Mouse (Mus musculus): Measurements from ENCODE around the gene Chpf2.
"Not testable (repeated sequence)": the region's sequence is repeated elsewhere in the genome, so short reads cannot be mapped to it uniquely, and the experiment has no call there.

Gene Chpf2

DNA sequence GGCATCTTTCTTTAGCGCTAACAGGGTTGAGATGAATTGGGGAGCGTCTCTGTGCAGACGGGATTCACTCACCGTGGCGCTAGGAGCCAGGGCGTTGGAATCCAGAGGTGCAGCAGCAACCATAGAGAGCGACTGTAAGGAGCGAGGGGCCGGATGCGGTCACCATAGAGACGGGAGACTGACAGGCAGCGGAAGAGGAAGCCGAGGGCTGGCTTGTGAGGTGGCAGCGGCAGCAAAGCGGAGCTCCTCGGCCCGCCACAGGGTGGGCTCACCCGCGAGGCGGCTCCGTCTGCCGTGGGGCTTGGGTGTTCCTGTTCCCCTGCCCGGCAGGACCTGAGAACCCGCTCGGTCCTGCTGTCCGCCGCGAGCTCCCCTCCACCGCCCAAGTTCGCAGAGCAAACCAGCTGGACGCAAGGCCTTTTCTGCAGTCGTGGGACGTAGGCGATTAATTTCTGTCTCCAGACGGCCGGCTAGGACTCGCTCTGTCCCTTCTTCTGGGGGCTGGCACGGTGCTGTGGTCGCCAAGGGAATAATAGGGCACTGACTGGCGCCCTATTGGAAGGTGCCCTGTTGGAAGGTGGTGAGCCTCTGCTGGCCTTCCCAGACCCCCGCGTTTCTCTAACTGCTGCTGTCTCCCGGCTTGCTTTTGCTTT is at the start of gene Chpf2:
Gene Chpf2, plus strand, starts transcription at position 195 of the 653 bp plus-strand sequence.
- DNase-seq: peak; percentile 85 to 88

DNA sequence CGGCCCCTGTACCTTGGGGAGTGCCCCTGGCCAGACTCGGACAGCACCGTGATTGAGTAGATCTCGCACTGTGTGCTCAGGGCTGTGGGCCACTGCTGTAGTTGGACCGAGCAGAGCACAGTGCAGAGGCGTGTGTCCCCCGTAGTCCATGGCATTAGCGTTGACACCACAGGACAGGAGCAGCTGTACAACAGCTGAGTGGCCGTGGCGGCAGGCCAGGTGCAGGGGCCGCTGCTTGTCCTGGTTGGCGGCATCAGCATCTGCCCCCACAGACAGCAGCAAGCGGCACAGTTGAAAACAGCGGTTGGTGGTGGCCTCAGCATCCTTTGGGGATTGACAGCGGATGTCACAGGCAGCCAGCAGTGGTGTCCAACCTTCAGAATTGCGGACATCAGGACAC is 48.9 kb upstream of the Chpf2 start:
- no peak for DNase-seq

DNA sequence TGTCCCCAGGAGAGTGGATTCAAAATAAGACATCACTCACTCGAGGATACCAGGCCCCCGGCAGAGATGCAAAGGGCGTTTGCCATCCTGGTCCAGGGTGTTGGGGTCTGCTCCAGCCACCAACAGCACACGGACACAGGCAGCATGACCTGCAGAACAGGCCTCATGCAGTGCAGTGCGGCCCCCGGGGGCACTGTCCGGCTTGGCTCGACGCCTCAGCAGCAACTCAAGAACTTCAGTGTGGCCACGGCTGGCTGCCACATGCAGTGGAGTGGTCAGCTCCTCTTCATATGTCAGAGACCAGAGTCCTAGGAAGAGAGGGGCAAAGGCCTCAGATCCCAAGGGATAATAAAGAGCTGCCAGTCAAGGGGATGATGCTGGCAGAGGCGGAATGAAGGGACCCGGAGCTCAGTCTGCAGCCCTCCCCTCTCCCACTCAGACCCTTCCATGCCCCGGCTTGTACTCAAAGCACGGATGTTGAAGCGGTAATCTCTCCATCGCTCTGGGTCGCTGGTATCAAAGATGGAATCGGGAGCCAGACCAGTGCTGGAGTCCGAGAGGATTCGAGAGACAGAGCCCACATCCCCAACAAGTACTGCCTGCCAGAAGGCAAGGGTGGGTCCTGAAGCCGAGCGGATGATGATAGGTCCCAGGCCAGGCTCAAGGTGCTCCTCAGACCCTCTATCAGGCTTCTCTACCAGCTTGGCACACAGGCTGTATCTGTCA is 46.8 kb upstream of the Chpf2 start:
- no peak for DNase-seq

DNA sequence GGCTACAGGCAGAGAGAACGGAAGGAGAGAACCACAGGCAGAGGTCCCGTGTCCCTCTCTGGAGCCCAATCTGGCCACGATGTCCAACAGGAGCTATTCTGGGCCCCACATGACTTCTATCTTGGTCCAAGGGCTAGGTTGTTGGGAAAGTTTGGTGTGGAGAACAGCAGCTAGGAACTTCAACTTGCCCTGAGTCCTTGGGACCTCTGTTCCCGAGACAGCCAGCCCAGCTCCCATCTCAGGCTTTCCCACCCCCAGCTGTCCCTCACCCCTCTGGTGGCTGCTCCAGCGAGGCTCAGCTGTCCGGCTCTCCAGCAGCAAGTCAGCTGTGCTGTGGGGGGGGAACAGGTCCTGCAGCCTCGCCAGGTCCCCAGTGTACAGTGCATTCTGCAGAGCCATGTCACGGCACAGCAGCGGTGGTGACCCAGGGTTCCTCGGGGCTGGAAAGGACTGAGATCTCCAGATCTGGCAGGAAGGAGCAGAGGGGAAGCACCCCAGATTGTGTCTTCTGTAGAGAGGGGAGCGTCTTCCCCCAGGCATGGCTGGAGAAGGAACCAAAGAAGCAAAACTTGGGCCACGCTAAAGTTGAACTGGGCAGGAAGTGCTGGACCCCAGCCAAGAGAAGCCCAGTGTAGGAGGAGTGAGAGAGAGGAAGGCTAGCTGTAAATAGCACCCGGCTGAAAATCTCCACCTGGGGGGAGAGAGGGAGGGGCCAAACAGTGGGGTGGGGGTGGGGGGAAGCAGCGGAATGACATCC is 46.0 kb upstream of the Chpf2 start, which contains the start of gene Asb10:
Gene Asb10, minus strand, starts transcription at position 592 of the 757 bp plus-strand sequence.
- DNase-seq: peak; percentile 38 to 51

DNA sequence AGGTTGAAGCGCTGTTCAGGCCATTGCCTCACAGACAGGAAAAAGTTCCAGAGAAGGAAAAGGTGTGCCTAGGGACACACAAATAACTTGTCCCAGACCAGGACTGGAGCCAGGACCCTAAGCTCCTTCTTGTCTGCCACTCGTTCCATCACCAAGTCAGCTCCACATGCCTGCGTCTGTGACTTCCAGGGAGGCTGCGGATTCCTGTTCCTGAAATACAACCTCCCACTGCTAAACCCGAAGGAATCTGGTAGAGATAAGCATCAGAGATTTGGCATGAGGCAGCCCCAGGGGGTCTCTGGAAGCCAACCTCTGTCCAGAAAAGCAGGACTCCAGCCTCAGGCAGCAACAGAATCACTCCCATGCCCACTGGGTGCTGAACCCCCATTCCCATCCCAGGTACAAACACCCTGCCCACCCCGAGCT is 45.4 kb upstream of the Chpf2 start:
- no peak for DNase-seq

DNA sequence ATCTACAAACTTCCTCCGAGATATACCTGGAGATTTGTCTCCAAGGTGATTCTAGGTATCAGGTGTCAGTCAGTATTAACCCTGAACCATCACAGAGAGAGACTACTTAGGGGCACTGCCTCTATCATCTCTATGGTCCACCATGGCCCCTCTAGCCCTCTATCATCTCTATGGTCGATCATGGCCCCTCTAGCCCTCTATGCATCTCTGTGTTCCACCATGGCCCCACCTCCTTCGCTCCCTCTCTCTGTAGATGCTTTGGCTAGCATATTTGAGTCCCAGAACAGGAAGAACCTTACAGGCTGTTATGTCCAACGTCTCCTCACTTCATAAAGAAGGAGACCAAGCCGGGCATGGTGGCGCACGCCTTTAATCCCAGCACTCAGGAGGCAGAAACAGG is 43.9 kb upstream of the Chpf2 start:
- DNase-seq: no peak

DNA sequence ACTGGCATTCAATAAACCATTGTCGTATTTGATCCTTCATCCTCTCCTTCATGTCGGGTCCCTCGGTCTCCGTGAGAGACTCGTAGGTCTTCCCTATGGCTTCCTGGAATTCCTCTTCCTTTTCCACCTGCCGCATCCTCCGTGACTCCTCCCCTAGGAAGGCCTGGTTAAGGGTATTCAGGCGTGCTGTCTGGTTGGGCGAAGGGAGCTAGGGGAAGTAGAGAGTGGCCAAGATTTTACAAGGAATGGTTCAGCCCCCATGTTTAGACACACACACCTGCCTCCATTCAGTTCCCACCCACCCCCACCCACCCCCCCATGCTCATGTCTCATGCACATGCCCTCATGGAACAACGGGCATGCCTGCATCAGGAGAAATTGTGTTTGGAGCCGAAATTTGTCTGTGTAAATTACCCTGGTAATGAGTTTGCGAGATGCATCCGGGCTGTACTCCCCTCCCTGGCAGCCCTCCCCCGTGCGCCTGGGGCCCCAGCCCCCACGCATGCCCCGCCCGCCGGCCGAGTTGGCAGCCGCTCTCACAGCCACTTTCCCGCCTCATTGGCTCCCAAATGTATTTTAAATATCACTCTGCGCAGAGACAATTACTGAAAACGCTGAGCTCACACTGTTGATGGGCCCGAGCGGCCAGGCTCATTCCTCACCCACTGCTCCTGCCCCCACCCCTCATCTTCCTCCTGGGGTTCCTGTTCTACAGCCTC is 35.8 kb upstream of the Chpf2 start:
- DNase-seq: no peak

DNA sequence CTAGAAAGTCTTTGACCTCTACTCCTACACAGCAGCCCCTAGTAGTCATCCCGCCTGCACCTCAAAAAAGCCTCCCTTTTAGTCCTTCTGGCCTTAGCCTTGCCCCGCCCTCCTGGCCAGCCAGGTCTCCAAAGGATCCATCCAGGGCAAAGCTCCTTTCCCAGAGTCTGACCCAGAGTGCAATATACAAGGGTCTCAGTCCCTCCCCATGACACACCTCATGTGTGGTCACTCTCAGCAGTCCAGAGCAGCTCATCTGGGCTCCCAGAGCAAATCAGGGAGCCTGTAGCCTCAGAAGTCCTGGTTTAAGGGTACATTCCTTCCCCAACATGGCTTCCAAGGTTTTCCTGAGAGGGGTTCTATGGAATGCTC is 35.2 kb upstream of the Chpf2 start:
- no peak for DNase-seq

DNA sequence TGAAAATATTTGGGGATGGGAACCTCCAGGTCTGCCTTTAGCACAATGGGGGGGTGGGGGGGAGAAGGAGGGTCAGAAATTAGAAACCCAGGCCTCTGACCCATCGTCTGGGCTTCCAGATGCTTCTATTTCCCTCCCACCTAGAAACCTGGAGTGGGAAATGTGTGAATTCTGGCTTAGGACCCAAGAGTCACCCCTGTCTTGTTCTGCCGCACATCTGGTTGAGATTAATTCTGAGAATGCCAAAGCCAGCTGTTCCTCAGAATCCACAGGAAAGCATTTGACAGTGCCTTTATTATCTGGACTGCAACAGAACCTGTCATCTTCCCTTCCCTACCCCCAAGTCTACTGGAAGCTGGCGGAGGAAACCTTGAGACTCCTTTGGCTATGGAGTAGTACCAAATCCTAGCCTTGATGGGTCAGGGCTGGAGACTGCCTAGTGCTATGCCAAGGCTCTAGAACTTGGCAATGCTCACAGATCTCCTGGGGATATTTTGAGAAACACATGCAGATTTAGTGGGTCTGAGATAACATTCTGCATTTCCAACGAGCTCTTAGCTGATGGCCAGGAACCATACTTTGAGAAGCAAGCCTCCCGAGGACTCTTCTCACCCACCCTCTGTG is 32.8 kb upstream of the Chpf2 start:
- no peak for DNase-seq

DNA sequence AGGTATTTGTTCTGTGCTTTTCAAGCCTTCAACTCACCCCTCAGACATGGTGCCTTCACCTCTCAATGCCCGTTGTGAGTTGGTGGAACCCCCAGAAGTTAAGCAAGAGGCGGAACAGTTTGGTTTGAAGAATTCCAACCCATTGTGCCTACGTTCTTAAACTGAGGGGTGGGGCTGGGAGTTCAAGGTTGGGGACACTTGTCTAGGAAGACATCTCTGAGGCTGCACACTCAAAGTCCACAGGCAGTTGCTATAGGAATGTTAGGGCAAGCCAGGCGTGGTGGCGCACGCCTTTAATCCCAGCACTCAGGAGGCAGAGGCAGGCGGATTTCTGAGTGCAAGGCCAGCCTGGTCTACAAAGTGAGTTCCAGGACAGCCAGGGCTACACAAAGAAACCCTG is 31.2 kb upstream of the Chpf2 start:
- DNase-seq: not testable (repeated sequence)

DNA sequence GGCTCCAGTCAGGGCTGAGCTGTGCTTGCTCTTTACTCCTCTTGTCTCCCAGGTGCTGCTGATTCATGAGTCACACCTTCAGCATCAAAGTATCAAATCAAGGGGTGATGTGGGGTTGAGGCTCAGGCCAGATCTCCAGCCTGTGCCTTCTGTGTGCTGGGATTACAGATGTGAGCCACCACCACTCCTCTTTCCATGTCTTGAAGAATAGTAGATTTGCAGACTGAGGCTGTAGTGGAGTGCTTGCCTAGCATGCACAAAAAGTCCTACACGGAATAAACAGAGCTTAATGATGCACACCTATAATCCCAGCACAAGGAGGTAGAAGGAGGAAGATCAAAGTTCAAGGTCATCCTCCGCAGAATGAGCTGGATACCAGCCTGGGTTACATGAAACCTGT is 29.8 kb upstream of the Chpf2 start, which contains the start of gene 4931409K22Rik:
Gene 4931409K22Rik, minus strand, starts transcription at position 101 of the 400 bp plus-strand sequence.
- DNase-seq: no peak

DNA sequence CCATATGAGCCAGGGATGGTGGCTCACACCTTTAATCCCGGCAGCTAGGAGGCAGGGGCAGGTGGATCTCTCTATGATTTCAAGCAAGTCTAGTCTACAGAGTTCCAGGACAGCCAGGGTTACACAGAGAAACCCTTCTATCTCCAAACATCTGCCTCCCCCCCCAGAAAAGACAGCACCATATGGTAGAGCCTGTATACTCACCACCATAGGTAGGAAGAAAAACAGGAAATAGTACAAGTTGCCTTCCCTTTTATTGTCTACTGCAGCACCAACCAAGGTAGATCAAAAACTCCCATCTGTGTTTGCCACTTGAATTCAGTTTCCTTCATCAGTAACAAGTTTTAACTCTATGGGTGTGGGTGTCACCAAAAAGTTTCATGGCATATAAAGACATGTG is 10.6 kb upstream of the Chpf2 start:
- no peak for DNase-seq

DNA sequence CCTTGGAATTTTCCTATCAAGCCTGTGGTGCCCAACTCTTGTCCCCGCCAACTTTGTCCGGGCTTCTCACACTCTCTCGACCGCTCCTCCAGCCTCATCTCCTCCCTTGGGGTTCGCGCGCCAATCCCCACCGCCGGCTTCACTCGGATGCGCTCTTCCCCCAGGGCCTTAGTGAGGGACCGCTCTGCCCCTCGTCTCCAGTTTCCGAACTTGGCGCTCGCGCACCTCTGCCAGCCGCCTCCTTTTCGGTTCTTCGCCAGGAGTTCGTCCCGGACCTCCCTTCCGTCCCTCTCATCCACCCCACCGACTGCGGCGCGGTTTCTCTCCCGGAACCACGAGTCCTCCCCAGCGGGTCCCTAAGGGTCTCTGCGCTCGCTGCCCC is 9.7 kb upstream of the Chpf2 start:
- DNase-seq: no peak

DNA sequence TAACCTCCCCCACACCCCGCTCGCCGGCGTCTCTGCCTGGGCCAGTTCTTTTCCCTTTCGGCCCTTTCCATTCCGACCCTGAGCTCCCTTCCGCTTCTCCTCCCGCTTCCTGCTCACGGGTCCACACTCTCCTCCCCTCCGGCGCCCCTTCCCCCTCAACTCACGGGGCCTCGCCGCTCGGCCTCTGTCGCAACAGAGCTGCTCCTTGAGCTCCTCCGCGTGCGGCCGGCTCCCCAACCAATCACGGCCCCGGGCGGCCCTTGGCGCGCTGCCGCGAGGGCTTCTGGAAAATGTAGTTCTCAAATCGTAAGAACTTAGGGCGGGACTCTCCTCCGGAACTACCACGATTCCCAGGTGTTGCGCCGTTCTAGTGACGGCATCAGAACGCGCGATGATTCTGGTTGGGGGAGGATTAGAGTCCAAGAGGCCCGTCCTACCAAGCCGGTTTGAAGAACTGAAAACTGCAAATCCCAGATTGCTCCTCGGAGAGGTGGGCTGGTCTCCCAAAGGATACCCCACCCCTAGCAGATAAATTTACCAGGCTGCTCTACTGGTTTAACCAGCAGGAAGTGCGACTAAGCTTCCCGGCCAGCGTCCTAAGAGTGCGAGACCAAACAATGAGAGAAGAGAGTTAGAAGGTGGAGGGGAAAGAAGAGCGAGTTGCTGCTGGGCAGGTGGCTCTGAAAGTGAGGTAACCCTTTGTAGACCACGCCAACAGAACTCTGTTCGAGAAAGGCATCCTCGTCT is 9.2 kb upstream of the Chpf2 start, which contains the start of gene Abcf2:
Gene Abcf2, minus strand, starts transcription at position 285 of the 747 bp plus-strand sequence.
- DNase-seq: peak; percentile 100

DNA sequence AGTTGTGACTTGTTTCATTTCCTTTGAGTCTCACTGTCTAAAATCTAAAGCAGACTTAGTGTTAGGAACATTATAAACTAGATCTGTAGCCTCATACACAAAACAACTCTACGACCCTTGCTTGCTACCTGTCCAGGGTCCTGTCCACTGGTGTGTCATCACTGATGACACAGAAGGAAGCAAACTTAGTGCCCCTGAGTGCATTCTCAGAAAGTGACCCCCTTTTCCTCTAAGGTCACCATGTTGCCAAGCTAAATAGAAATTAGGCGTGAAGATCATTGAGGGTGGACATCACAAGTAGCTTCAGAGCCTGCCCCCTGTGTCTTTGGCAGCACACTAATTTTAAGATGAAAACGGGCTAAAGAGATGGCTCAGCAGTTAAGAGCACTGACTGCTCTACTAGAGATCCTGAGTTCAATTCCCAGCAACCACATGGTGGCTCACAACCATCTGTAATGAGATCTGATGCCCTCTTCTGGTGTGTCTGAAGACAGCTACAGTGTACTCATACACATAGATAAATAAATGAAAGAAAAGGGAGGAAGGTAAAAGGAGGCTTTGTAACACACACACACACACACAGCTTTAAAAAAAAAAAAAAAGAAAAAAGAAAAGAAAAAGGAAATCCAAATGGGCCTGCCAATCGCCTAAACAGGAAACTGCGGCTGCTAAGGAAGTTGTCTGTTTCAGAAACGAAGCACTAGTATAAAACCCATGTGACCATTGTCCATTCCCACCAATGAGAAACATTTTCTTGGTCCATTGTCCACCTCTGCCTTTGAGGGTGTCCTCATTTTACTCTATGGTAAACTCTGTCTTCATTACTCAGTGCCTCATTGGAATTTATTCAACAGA is 8.2 kb upstream of the Chpf2 start:
- DNase-seq: no peak

DNA sequence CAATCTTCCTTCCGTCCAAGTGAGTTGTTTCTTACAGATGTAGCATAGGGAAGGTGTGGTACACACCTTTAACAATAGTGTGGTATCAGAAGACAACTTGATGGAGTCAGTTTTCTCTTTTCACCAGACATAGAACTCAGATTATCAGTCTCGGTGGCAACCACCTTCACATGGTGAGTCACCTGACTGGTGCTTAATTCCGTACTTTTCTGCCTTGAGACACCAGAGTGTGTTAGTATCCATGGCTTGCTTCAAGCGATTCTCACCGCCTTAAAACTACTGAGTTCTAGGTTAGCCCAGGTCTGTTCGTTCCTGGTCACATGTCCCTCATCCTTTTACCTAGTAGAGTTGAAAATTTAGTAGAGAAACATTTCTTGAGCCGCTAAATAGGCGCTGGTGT is 435 bp upstream of the Chpf2 start:
- no peak for DNase-seq

DNA sequence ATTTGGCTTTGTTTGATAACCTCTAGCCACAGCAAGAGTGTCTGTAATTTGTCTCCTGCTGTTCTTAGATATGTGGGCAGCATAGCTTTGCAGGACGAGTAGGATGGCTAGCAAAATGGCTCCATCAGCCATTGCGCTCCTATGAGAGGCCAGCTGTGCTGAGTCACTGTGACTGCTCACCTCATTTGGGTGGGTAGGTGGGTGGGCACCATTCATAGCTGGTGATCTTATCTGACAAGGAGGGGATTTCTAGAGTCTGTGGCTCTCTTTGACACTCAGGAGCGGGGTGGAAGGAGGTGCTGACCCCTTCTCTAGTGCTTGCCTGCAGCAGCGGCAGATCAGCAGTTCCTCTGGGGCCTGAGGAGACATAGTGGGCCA is 648 bp downstream of the Chpf2 start:
- no peak for DNase-seq

DNA sequence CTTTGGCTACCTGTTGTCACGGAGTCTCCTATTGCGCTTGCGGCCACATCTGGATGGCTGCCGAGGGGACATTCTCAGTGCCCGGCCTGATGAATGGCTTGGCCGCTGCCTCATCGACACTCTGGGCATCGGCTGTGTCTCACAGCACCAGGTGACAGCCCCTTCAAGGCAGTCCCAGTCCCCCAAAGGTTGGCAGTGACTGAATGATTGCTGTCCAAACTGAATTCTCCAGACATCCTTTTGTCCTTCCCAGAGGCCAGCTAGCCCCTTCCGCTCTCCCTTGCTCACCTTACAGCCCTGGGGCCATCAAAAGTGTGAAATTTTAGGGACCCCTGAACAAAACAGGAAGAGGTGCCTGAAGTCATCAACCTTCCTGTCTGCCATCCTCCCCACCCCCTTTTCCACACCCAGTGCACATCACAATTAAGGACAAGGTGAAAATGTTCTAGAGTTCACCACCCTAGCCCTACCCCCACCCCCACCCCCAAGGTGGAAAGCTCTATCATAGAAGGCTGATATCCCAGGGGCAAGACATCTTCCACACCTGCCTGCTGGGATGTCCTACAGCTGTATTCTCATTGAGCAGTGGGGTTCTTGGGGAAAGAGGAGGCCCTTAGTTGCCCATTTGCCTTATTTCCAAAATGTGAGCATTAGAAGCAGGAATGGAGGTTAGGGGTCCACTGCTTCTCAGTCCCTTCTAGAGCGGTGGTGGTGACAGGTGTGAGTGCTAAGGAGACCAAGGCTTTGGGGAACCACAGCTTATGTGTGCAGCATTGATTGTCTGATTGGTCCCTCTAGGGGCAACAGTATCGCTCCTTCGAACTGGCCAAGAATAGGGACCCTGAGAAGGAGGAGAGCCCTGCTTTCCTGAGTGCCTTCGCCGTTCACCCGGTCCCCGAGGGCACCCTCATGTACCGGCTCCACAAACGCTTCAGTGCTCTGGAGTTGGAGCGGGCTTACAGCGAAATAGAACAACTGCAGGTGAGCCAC is 3.3 kb downstream of the Chpf2 start:
- DNase-seq: no peak

DNA sequence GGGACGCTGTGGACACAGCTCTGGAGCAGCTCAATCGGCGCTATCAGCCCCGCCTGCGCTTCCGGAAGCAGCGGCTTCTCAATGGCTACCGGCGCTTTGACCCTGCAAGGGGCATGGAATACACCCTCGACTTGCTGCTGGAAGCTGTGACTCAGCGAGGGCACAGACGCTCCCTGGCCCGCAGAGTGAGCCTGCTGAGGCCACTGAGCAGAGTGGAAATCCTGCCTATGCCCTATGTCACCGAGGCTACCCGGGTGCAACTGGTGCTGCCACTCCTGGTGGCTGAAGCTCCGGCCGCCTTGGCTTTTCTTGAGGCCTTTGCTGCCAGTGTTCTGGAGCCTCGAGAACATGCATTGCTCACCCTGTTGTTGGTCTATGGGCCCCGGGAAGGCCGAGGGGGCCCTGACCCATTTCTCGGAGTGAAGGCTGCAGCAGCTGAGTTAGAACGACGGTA is 4.8 kb downstream of the Chpf2 start:
- DNase-seq: no peak

Data from lung, adult 18-20 months (tissue).